ENCODE assay signal across 18 mouse cellular contexts in the genomic region with DNA sequence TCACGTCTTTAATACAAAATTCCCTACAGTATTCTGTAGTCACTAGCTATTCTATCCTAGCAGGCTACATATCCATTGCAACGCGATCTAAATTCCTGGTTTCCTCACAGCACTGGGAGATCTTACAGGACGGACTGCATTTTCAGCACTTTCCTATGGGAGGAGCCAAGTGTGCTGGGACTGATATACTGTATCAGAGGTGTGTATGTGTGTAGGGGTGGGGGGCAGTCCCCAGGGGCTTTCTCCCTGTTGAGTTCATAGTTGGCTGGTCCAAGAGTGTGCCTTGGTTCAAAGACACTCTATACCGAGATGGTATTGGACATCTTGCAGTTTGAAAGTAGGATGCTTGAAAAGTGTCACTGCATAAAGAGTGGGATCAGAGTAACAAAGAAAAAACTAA. TPM values are rescaled to one million over a fixed set of nuclear protein-coding genes. Genes with fewer than 3 reads are reported as not detected.
A peak's percentile ranks its signal among the peaks of the same experiment; 100 is the strongest.
DNase-seq lines count a peak whose midpoint lies in the region; ATAC-seq and TF ChIP-seq lines count a peak whose summit lies in the region.
"Had no signal": no experiment of that assay in that cellular context is flagged by ENCODE, and none has a peak within 500 bp of the region (broad histone marks: within the 10 kb centered on the region; RNA-seq: fewer than 3 reads in every experiment).

No protein-coding gene starts in this region.

- no peak for TF ChIP-seq CTCF in liver, postnatal 0 days (IDR thresholded peaks at IDR 0.05; ENCODE audit: low read depth)

- DNase-seq in embryonic facial prominence, embryonic 10.5 days (ENCODE audit: low spot score): no peak
- DNase-seq in kidney, postnatal 36 days: no peak
- DNase-seq in liver, embryonic 13.5 days: no peak
- no peak for DNase-seq in liver, postnatal 0 days
- DNase-seq: adrenal gland, adult 8-10 months; adrenal gland, postnatal 36 days; B cell, adult 2 months; cerebellum, adult 2 months; gastrocnemius, postnatal 36 days; heart, adult 11 months; heart, postnatal 36 days had no signal

- H3K9ac ChIP-seq in embryonic facial prominence, embryonic 12.5 days: no peak overlapping the region
- no peak overlapping the region for H3K9ac ChIP-seq in kidney, embryonic 15.5 days
- no peak overlapping the region for H3K9ac ChIP-seq in liver, embryonic 13.5 days
- H3K9ac ChIP-seq in liver, postnatal 0 days (replicated peaks): no peak overlapping the region
- H3K9ac ChIP-seq: heart, embryonic 13.5 days; hindbrain, embryonic 15.5 days had no signal

- no peak overlapping the region for H3K4me3 ChIP-seq in embryonic facial prominence, embryonic 12.5 days
- H3K4me3 ChIP-seq in embryonic facial prominence, embryonic 10.5 days: no peak overlapping the region
- H3K4me3 ChIP-seq in kidney, embryonic 15.5 days (replicated peaks): no peak overlapping the region
- no peak overlapping the region for H3K4me3 ChIP-seq in liver, embryonic 13.5 days (replicated peaks)
- H3K4me3 ChIP-seq in liver, postnatal 0 days (ENCODE audit: low read depth, low read length): no peak overlapping the region
- H3K4me3 ChIP-seq: heart, embryonic 13.5 days; hindbrain, embryonic 15.5 days had no signal

- H3K9me3 ChIP-seq in embryonic facial prominence, embryonic 12.5 days: no peaks in the 10 kb centered on the region
- no peaks in the 10 kb centered on the region for H3K9me3 ChIP-seq in embryonic facial prominence, embryonic 10.5 days
- H3K9me3 ChIP-seq in kidney, embryonic 15.5 days (replicated peaks): no peaks in the 10 kb centered on the region
- H3K9me3 ChIP-seq in liver, embryonic 13.5 days (replicated peaks): no peaks in the 10 kb centered on the region
- H3K9me3 ChIP-seq in liver, postnatal 0 days (ENCODE audit: low read length): no peaks in the 10 kb centered on the region
- H3K9me3 ChIP-seq: G1E; heart, embryonic 13.5 days; hindbrain, embryonic 15.5 days had no signal

- 76% methylated on average over 5 of the region's 5 CpGs for WGBS in embryonic facial prominence, embryonic 12.5 days
- 88% methylated on average over 5 of the region's 5 CpGs for WGBS in embryonic facial prominence, embryonic 10.5 days
- 71% methylated on average over 5 of the region's 5 CpGs for WGBS in kidney, embryonic 15.5 days
- WGBS in liver, embryonic 13.5 days (ENCODE audit: insufficient replicate concordance): 68% methylated on average over 5 of the region's 5 CpGs
- WGBS in liver, postnatal 0 days (ENCODE audit: insufficient replicate concordance): 66% methylated on average over 5 of the region's 5 CpGs

- H3K27me3 ChIP-seq in embryonic facial prominence, embryonic 12.5 days: no peaks in the 10 kb centered on the region
- no peaks in the 10 kb centered on the region for H3K27me3 ChIP-seq in embryonic facial prominence, embryonic 10.5 days (replicated peaks; ENCODE audit: low read depth, poor library complexity, severe bottlenecking)
- no peaks in the 10 kb centered on the region for H3K27me3 ChIP-seq in kidney, embryonic 15.5 days
- no peaks in the 10 kb centered on the region for H3K27me3 ChIP-seq in liver, embryonic 13.5 days
- no peaks in the 10 kb centered on the region for H3K27me3 ChIP-seq in liver, postnatal 0 days (ENCODE audit: insufficient read depth, low read length)
- H3K27me3 ChIP-seq: heart, embryonic 13.5 days; hindbrain, embryonic 15.5 days had no signal

- H3K4me2 ChIP-seq in embryonic facial prominence, embryonic 12.5 days (replicated peaks): no peak overlapping the region
- no peak overlapping the region for H3K4me2 ChIP-seq in kidney, embryonic 15.5 days
- no peak overlapping the region for H3K4me2 ChIP-seq in liver, embryonic 13.5 days
- no peak overlapping the region for H3K4me2 ChIP-seq in liver, postnatal 0 days (ENCODE audit: low read depth, low read length)
- H3K4me2 ChIP-seq: heart, embryonic 13.5 days; hindbrain, embryonic 15.5 days had no signal

- no peak for TF ChIP-seq EP300 in liver, postnatal 0 days (IDR thresholded peaks at IDR 0.05; ENCODE audit: low read depth)

- ATAC-seq in embryonic facial prominence, embryonic 12.5 days (ENCODE audit: insufficient number of reproducible peaks, insufficient read depth, low FRiP score, low TSS enrichment): 0 out of 2 replicates have a peak, but pooled peaks have one; percentile 41
- ATAC-seq in kidney, embryonic 15.5 days (replicated peaks; ENCODE audit: low FRiP score): 0 out of 2 replicates have a peak, but pooled peaks have one; percentile 49
- peak; percentile 44 for ATAC-seq in liver, embryonic 13.5 days (ENCODE audit: low read depth)
- no peak for ATAC-seq in liver, postnatal 0 days
- no peak for ATAC-seq in monocyte, adult 5-6 weeks (replicated peaks; ENCODE audit: insufficient number of reproducible peaks, low FRiP score, low TSS enrichment, poor library complexity, severe bottlenecking)
- ATAC-seq: forebrain, embryonic 14.5 days had no signal

- no peak overlapping the region for H3K27ac ChIP-seq in embryonic facial prominence, embryonic 12.5 days
- H3K27ac ChIP-seq in embryonic facial prominence, embryonic 10.5 days (replicated peaks): no peak overlapping the region
- no peak overlapping the region for H3K27ac ChIP-seq in kidney, embryonic 15.5 days
- peak overlapping the region; percentile 6; the same call in 1 of the 2 replicates for H3K27ac ChIP-seq in liver, embryonic 13.5 days
- no peak overlapping the region for H3K27ac ChIP-seq in liver, postnatal 0 days (ENCODE audit: low read depth)
- H3K27ac ChIP-seq: heart, embryonic 13.5 days; hindbrain, embryonic 15.5 days had no signal

- H3K4me1 ChIP-seq in embryonic facial prominence, embryonic 12.5 days: peaks cover 20% of the 10 kb centered on the region
- peaks cover 11% of the 10 kb centered on the region for H3K4me1 ChIP-seq in embryonic facial prominence, embryonic 10.5 days
- peaks cover 40% of the 10 kb centered on the region for H3K4me1 ChIP-seq in kidney, embryonic 15.5 days
- peaks cover 47% of the 10 kb centered on the region for H3K4me1 ChIP-seq in liver, embryonic 13.5 days (replicated peaks)
- peaks cover 3% of the 10 kb centered on the region for H3K4me1 ChIP-seq in liver, postnatal 0 days (ENCODE audit: insufficient read depth)

- peaks cover 10% of the 10 kb centered on the region; the same call in 1 of the 2 replicates for H3K36me3 ChIP-seq in embryonic facial prominence, embryonic 12.5 days
- H3K36me3 ChIP-seq in embryonic facial prominence, embryonic 10.5 days (replicated peaks): peaks cover 26% of the 10 kb centered on the region
- peaks cover 43% of the 10 kb centered on the region for H3K36me3 ChIP-seq in kidney, embryonic 15.5 days
- H3K36me3 ChIP-seq in liver, embryonic 13.5 days: peaks cover 25% of the 10 kb centered on the region
- H3K36me3 ChIP-seq in liver, postnatal 0 days (replicated peaks; ENCODE audit: insufficient read depth, low read length): peaks cover 25% of the 10 kb centered on the region

RNA-seq across cellular contexts. Expression of a gene that starts 29.3 kb away (rescaled TPM):
- 17.9 and 18.3 TPM in 2 replicates for polyA plus RNA-seq in embryonic facial prominence, embryonic 12.5 days (2016; fragmentation: Nextera tagmentation; extraction: Ambion mirVana)
- 15.7 and 16.1 TPM in 2 replicates for polyA plus RNA-seq in embryonic facial prominence, embryonic 10.5 days (2016; fragmentation: Nextera tagmentation; extraction: Ambion mirVana)
- polyA plus RNA-seq in kidney, embryonic 15.5 days (2015; fragmentation: Nextera tagmentation; extraction: Ambion mirVana): 27.2 and 29.8 TPM in 2 replicates
- 11.1 and 14.5 TPM in 2 replicates for polyA plus RNA-seq in liver, embryonic 13.5 days (2015; fragmentation: Nextera tagmentation; extraction: Ambion mirVana)
- 10.8 and 11.5 TPM in 2 replicates for polyA plus RNA-seq in liver, postnatal 0 days (2015; fragmentation: Nextera tagmentation; extraction: Ambion mirVana)
- 89.3 to 167 TPM (median 89.4 TPM) in 3 replicates for total RNA-seq in monocyte, adult 5-6 weeks (2017)

Comparison
In these comparisons a context has a peak if more than half of its experiments do, and no peak if none do; other contexts are left out.
1. ATAC-seq: peak in embryonic facial prominence, embryonic 12.5 days (single experiment), kidney, embryonic 15.5 days (single experiment) and liver, embryonic 13.5 days (single experiment); none in liver, postnatal 0 days (single experiment) and monocyte, adult 5-6 weeks (single experiment).